ENCODE assay signal across 8 mouse cellular contexts in genomic region chr10:74925324-74925723, GRCm38 (mm10). TPM values are rescaled to one million over a fixed set of nuclear protein-coding genes. Genes with fewer than 3 reads are reported as not detected.
DNase-seq lines count a peak whose midpoint lies in the region; ATAC-seq and TF ChIP-seq lines count a peak whose summit lies in the region.

No protein-coding gene starts in this region.

- no peaks in the 10 kb centered on the region for H3K4me1 ChIP-seq in embryonic facial prominence, embryonic 11.5 days (ENCODE audit: control insufficient read depth, insufficient read depth, low read length)
- no peaks in the 10 kb centered on the region for H3K4me1 ChIP-seq in liver, postnatal 0 days (ENCODE audit: insufficient read depth)
- H3K4me1 ChIP-seq in neural tube, embryonic 13.5 days (replicated peaks), result peaks cover 4% of the 10 kb centered on the region

- DNase-seq in CD4-positive helper T cell, adult 2 months (ENCODE audit: low read depth, low spot score), result peak; percentile 32
- DNase-seq in adrenal gland, adult 2 months, result peak; percentile 58
- DNase-seq in embryonic facial prominence, embryonic 11.5 days (ENCODE audit: low spot score), result peak; percentile 69
- DNase-seq in heart, postnatal 4 days, result peak; percentile 50
- DNase-seq in layer of hippocampus, adult 18-20 months (ENCODE audit: low spot score in 2 of 2), result peak; percentile 60 to 84
- peak; percentile 52 for DNase-seq in liver, postnatal 0 days
- DNase-seq in urinary bladder, postnatal 4 days (ENCODE audit: low spot score in 2 of 2), result no peak

- H3K27me3 ChIP-seq in embryonic facial prominence, embryonic 11.5 days (ENCODE audit: control insufficient read depth, insufficient read depth, low read length), result no peaks in the 10 kb centered on the region
- H3K27me3 ChIP-seq in liver, postnatal 0 days (ENCODE audit: insufficient read depth, low read length), result no peaks in the 10 kb centered on the region
- H3K27me3 ChIP-seq in neural tube, embryonic 13.5 days, result no peaks in the 10 kb centered on the region

- H3K4me2 ChIP-seq in embryonic facial prominence, embryonic 11.5 days (ENCODE audit: low read depth, low read length), result peak overlapping the region; percentile 24
- no peak overlapping the region for H3K4me2 ChIP-seq in liver, postnatal 0 days (ENCODE audit: low read depth, low read length)
- peak overlapping the region; percentile 48 for H3K4me2 ChIP-seq in neural tube, embryonic 13.5 days

- no peak for TF ChIP-seq EP300 in liver, postnatal 0 days (IDR thresholded peaks at IDR 0.05; ENCODE audit: low read depth)

- no peak overlapping the region for H3K9ac ChIP-seq in embryonic facial prominence, embryonic 11.5 days (replicated peaks; ENCODE audit: low read length)
- H3K9ac ChIP-seq in liver, postnatal 0 days (replicated peaks), result no peak overlapping the region
- H3K9ac ChIP-seq in neural tube, embryonic 13.5 days, result no peak overlapping the region

- no peak overlapping the region for H3K27ac ChIP-seq in embryonic facial prominence, embryonic 11.5 days (replicated peaks; ENCODE audit: low read depth, low read length)
- H3K27ac ChIP-seq in liver, postnatal 0 days (ENCODE audit: low read depth), result no peak overlapping the region
- H3K27ac ChIP-seq in neural tube, embryonic 13.5 days (replicated peaks), result no peak overlapping the region

- H3K4me3 ChIP-seq in embryonic facial prominence, embryonic 11.5 days (ENCODE audit: low read depth, low read length), result no peak overlapping the region
- H3K4me3 ChIP-seq in liver, postnatal 0 days (ENCODE audit: low read depth, low read length), result no peak overlapping the region
- H3K4me3 ChIP-seq in neural tube, embryonic 13.5 days, result peak overlapping the region; percentile 14; the same call in 1 of the 2 replicates

- H3K36me3 ChIP-seq in embryonic facial prominence, embryonic 11.5 days (replicated peaks; ENCODE audit: control insufficient read depth, insufficient read depth, low read depth, low read length), result no peaks in the 10 kb centered on the region
- no peaks in the 10 kb centered on the region for H3K36me3 ChIP-seq in liver, postnatal 0 days (replicated peaks; ENCODE audit: insufficient read depth, low read length)
- H3K36me3 ChIP-seq in neural tube, embryonic 13.5 days, result no peaks in the 10 kb centered on the region

- ATAC-seq in embryonic facial prominence, embryonic 11.5 days (replicated peaks; ENCODE audit: insufficient number of reproducible peaks, low FRiP score, low TSS enrichment, low read depth), result no peak
- ATAC-seq in liver, postnatal 0 days, result peak; percentile 40; the same call in 1 of the 2 replicates
- peak; percentile 14; the same call in 1 of the 2 replicates for ATAC-seq in neural tube, embryonic 13.5 days (ENCODE audit: low read depth)

- no peaks in the 10 kb centered on the region for H3K9me3 ChIP-seq in embryonic facial prominence, embryonic 11.5 days (replicated peaks; ENCODE audit: control insufficient read depth, low read length)
- no peaks in the 10 kb centered on the region for H3K9me3 ChIP-seq in liver, postnatal 0 days (ENCODE audit: low read length)
- H3K9me3 ChIP-seq in neural tube, embryonic 13.5 days, result no peaks in the 10 kb centered on the region

- 17% methylated on average over 21 of the region's 21 CpGs for WGBS in embryonic facial prominence, embryonic 11.5 days
- 15% methylated on average over 21 of the region's 21 CpGs for whole genome bisulfite sequencing in liver, postnatal 0 days (ENCODE audit: insufficient replicate concordance)
- 15% methylated on average over 21 of the region's 21 CpGs for WGBS in neural tube, embryonic 13.5 days

- peak; percentile 63 for TF ChIP-seq CTCF in liver, postnatal 0 days (IDR thresholded peaks at IDR 0.05; ENCODE audit: low read depth)

RNA-seq across cellular contexts. Expression of gene Gnaz, which starts 41.7 kb away (rescaled TPM):
- 1 to 10 TPM; 2.3 to 8.2 TPM for total RNA-seq in adrenal gland, adult 2 months (2021)
- polyA plus RNA-seq in adrenal gland, adult 2 months (2012; rRNA removed), result 2.4 and 7.4 TPM in 2 replicates
- 4.7 and 5.6 TPM in 2 replicates for polyA plus RNA-seq in embryonic facial prominence, embryonic 11.5 days (2014; fragmentation: Nextera tagmentation; extraction: Ambion mirVana)
- total RNA-seq in heart, postnatal 4 days (2021), result 1 to 10 TPM in 1 of 2 experiments, under 1 TPM in 1; 0.83 to 1.4 TPM
- 100 to 1,000 TPM; 104 to 111 TPM for total RNA-seq in layer of hippocampus, adult 18-20 months (2021)
- polyA plus RNA-seq in liver, postnatal 0 days (2015; fragmentation: Nextera tagmentation; extraction: Ambion mirVana), result 3.4 and 3.7 TPM in 2 replicates
- 46.1 and 51.9 TPM in 2 replicates for polyA plus RNA-seq in neural tube, embryonic 13.5 days (2015; fragmentation: Nextera tagmentation; extraction: Ambion mirVana)

Comparison
In these comparisons a context has a peak if more than half of its experiments do, and no peak if none do; other contexts are left out.
1. DNase-seq: peak in CD4-positive helper T cell, adult 2 months (single experiment), adrenal gland, adult 2 months (single experiment), embryonic facial prominence, embryonic 11.5 days (single experiment), heart, postnatal 4 days (single experiment), layer of hippocampus, adult 18-20 months (2 of 2) and liver, postnatal 0 days (single experiment); none in urinary bladder, postnatal 4 days (0 of 2).